Mouse (Mus musculus): Measurements from ENCODE around the gene H2-K1.
"Not testable (repeated sequence)": the region's sequence is repeated elsewhere in the genome, so short reads cannot be mapped to it uniquely, and the experiment has no call there.

Gene H2-K1

GRCm38 (mm10) chr17:34026917-34027655 is 26.9 kb upstream of the H2-K1 start:
- peak; percentile 72 for DNase-seq

DNA sequence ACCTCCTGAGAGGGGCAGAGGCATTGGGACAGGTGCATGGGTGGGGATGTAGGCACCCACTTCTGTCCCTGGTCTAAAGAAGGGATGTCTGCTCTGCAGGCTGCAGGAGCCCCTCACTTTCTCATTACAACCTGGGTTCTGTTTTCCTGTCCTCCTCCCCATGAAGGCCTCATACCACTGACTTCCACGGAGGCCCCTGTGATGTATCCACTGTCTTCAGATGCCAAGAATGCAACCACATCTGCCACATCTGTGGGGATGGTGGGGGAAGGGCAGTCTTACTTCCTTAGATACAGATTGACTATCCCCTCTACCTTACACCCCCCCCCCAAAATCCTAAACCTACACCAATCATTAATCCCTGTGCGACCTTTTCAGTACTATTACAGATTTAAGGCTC is 26.1 kb upstream of the H2-K1 start:
- DNase-seq, result no peak

GRCm38 (mm10) chr17:34025756-34026151 is 25.6 kb upstream of the H2-K1 start:
- peak; percentile 62 for DNase-seq

DNA sequence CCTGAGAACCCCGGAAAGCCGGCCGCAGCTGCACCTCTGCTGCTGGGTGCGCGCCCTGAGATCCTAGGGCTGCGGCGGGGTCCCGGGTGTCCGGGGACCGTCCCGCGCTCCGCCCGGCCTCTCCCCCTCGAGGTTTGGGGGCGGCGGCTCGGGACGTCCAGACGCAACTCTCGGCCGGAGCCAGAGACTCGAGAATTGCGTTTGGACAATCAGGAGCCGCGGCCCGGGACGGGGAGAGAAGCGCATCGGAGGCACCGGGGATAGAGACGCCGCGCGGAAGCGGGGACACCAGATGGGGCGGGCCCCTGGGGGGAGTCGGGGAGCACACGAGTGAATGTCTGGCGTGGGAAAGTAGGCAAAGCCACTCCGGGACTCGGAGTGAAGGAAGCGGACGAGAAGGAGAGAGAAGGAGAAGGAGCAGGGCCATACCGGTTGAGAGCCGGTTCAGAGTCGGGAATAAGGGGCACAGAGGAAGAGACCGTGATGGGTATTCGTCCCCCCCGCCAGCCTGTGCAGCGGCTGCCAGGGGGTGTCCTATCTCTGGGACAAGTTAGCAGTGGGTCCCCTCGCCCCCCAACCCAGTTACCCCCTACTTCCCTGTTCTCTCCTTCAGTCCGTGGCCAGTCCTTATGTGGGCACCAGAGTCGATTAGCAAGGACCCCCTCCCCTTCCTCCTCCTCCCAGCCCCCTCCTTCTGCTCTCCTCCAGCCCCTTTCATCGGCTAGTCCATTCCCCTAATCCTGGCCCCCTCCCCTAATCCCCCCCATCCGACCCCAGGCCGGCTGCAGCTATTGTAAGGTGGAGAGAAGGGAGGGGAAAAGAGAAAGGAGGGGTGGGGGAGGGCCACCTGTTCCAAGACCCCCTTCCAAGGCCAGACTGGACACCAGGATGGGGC is 25.0 kb upstream of the H2-K1 start:
- DNase-seq, result peak; percentile 72

GRCm38 (mm10) chr17:34024317-34024821 is 24.2 kb upstream of the H2-K1 start, which contains the start of gene Ring1:
Gene Ring1 (minus strand): TSS chr17:34024680.
- peak; percentile 93 for DNase-seq

DNA sequence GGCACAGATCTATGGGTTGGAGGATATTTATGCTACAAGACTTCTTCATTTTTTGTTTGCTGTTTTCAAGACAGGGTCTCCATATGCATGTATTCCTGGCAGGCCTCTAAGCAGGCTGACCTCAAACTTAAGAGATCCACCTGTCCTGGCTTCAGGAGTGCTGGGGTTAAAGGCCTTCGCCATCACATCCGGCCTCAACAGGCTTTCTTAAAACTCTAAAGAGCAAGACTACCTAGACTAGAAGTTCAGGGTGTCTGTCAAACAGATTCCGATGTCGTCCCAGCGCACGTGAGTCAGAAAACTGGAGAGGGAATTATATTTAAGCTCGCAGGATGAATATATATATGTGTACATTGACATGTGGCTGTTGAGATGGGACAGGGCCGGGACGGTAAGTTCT is 23.5 kb upstream of the H2-K1 start:
- no peak for DNase-seq

DNA sequence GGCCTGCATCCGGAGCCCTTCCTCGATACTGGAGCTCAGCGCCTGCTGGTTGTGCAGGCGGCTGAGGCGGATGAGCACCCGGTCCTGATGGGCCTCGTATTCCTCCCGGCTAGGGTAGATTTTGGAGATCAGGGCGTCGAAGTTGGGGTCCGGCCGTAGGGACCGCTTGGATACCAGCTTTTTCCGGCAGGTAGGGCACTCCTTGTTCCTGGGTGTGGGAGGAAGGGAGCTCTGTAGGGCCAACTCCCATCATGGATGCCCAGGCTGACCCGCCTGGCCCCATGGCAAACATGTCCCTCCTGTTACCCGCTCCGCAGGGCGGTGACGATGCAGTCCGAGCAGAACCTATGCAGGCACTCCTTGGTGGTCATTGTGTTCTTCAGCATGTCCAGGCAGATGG is 22.8 kb upstream of the H2-K1 start:
- no peak for DNase-seq

GRCm38 (mm10) chr17:34022414-34022783 is 22.3 kb upstream of the H2-K1 start:
- DNase-seq, result no peak

DNA sequence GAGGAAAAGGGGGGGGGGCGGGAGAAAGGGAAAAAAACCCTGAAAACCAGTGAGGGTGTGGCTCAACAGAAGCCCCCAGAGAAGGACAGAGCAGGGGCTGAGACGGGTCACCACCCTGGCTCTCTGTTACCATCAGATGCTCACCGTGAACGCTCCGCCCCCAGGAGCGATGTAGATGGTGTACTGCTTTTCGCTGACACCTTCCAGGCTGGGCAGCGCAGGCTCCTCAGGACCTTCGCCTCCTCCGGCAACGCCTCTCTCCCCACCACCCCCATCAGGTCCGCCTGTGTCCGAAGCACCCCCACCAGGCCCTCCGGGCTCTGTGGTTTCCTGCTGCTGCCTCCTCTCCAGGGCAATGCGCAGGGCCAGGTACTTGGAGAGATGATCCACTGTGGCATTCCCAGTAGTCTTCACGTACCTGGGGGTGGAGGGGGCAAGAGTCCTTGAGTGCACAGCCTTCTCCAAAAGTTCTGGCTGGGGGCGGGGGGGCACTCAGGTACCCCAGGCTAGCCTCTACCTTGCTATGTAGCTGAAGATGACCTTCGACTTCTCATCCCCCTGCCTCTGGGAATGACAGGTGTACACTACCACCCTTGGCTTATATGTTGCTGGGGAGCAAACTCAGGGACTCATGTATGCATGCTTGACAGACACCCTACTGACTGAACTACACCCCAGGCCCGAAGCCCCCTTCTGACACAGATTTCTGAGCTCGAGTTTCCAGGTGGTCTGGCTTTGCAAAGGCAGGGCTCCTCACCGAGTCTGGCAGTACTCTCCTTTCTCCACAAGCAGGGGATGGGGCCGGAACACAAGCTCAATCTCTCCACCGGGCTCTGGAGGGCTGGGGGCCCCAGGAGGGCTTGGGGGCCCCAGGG is 21.6 kb upstream of the H2-K1 start:
- DNase-seq, result no peak

GRCm38 (mm10) chr17:34013436-34013835 is 13.3 kb upstream of the H2-K1 start:
- no peak for DNase-seq

DNA sequence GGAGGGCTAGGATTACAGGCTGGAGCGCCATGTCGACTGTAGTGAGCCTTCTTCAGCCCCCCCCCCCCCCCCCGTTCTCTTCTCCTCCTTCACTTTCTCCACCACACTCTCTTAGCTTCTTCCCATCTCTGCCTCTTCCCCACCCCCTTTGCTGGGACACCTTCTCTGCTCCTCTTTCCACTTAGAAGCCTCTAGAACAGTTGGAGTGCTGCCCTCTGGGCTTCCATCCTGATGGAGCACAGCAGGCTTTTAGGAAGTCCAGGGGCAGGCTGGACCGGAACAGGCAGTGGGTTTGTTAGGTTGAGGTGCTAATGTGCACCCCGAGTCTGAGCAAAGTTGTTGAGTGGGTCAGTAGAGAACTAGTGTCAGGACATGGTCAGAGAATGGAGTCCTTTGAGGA is 10.0 kb upstream of the H2-K1 start:
- no peak for DNase-seq

DNA sequence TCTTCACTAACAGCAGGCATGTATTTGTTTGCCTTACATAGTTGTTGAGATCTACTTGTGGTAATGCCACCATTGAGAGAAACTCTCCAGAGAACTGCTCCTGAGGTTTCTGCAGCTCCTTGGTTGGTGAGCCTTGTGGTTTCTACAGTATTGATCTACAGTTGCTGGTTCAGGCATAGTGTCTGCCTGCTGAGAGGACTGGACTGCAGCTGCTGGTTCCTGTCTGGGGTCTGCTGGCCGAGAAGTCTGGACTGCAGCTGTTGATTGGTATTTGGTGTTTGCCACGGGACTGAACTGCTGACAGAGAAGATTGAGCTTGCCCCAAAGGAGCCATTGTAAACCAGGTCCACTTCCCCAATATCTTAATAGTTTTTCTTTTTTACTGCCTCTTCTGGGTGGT is 6.4 kb upstream of the H2-K1 start:
- no peak for DNase-seq

GRCm38 (mm10) chr17:34003426-34003825 is 3.3 kb upstream of the H2-K1 start:
- DNase-seq, result peak; percentile 71

- DNase-seq, result not testable (repeated sequence)
Observed at GRCm38 (mm10) chr17:34000796-34001195, 649 bp upstream of the H2-K1 start.

GRCm38 (mm10) chr17:33999341-34000149 is 602 bp downstream of the H2-K1 start:
- DNase-seq, result no peak

GRCm38 (mm10) chr17:33998697-33999096 is 1.4 kb downstream of the H2-K1 start:
- DNase-seq, result not testable (repeated sequence)

DNA sequence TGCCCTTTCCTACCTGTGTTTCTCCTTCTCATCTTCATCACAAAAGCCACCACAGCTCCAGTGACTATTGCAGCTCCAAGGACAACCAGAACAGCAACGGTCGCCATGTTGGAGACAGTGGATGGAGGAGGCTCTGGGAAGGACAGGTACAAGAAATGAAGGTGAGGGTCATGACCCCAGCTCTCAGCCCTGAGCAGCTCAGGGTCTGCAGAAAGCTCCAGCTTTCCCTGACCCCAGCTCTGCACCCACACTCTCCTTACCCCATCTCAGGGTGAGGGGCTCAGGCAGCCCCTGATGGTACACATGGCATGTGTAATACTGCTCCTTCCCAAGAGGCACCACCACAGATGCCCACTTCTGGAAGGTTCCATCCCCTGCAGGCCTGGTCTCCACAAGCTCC is 3.1 kb downstream of the H2-K1 start:
- DNase-seq, result not testable (repeated sequence)

DNA sequence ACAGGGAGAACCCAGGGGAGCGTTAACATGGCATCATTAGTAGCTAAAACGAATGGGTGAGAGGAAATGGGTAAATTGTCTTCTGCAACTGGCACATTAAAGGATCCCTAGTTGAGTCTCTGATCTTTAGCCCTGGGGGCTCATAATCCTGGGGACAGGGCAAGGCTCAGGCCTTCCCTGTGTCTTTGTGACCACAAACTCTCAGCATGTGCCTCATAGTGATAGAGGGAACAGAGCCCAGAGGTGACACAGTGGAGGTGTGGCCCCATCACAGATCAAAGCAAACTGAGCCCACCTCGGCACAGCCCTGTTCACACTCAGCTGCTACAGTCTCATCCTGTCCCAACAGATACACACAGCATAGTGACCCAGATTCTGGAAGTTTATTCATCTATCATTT is 4.5 kb downstream of the H2-K1 start:
- DNase-seq, result no peak

DNA sequence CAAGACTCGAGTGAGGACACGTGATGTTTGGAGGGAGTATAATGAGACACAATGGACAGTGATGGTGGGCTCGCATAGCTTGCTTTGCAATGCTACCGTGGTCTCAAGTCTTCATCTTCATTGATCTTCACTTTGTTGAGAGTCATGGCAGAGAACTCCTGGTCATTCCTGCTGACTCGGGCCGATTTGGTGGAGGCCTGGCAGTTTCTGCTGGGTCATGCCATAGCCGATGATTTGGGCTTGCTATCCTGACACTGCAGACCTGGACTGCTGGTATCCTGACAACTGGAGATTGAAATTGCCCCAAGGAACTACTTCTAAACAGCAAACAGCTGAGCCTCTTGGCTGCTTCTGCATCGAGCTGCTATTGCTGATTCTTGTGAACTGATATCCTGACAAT is 5.2 kb downstream of the H2-K1 start:
- no peak for DNase-seq

DNA sequence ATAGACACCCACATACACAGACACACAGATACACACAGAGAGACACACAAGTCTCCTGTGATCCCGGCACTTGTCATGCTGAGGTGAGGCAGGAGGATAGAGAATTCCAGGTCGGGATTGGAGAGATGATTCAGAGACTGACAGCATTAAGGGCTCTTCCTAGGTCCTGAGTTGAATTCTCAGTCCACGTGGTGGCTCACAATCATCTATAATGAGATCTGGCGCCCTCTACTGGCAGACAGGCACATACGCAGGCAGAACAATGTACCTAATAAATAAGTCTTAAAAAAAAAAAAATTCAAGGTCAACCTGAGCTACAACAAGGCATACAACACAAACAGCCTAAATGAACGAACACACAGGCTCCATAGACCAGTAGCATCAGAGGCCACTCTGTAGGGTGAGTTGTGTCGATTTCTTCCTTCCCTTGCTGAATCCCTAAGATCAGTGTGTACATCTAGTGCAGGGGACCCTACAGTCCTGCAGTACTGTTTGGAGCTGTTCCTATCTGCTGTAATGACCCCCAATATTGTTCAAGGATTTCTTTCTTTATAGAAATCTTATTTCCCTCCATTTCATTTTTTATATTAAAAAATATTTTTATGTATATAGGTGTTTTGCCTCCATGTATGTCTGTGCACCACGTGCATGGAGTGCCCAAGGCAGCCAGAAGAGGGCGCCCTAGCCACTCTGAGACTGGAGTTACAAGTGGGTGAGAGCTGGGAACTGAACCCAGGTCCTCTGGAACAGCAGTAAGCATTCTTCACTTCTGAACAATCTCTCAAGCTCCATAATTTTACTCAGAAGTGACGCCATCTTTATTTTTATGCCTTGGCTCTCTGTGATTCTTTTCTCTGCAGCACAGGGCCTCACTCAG is 8.1 kb downstream of the H2-K1 start:
- DNase-seq, result peak; percentile 91

- peak; percentile 76 for DNase-seq
Observed at GRCm38 (mm10) chr17:33982136-33982535, 18.0 kb downstream of the H2-K1 start.

All from retina, postnatal 1 day (tissue).